Mouse (Mus musculus) embryo, embryonic 11 days (tissue): Measurements from ENCODE around the gene Adat1.

Source experiments
- DNase-seq: peaks from one replicate; pipeline ENCODE4 v3.0.0-alpha.2; 2015

The Adat1 gene

DNA sequence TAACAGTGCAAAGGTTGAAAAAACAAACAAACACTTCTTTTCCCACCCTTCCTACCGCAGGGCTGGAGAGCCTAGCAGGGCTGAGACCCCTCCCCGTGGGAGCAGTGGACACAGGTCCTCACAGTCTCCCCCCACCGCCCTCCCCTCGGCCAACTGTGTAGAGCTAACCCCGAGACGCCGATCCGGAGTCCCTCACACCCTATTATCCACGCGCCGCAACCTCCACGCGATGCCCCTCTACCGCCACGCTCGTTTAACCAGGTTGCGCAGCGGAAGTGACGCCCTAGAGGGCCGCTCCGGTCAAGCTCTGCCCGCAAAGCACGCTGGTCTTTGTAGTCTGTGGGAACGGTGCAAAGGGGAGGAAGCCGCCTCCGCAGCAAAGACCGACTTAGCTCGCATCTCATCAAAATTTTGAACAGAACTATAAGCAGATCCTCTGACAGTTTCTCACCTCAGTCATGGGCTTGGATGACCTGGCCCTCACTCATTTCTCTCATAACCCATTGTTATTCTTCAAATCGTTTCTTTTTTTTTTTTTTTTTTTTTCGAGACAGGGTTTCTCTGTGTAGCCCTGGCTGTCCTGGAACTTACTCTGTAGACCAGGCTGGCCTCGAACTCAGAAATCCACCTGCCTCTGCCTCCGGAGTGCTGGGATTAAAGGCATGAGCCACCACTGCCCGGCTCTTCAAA lies at the start of gene Adat1:
TSS of gene Adat1 (minus strand) at position 290 of the 690 bp plus-strand sequence.
- DNase-seq: peak; percentile 96

DNA sequence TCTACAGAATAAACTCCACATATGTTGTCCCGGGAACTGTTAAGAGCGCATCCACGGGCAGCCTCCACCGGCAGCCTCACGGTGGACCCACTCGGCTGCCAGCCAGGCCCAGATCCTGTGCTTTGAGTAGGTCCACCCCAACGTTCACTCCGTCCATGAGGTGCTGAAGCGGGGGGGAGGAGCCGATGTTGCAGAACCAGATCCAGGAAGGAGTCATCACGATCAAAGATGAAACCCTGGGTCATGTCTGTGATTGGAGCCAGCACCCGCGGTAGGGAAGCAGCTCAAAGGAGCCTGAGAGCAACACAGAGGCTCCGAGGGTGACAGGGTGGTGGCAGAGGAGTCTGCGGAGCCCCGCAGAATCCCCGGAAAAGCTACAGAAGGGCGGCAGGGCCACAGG lies 45.4 kb upstream of the Adat1 start:
- DNase-seq: no peak

DNA sequence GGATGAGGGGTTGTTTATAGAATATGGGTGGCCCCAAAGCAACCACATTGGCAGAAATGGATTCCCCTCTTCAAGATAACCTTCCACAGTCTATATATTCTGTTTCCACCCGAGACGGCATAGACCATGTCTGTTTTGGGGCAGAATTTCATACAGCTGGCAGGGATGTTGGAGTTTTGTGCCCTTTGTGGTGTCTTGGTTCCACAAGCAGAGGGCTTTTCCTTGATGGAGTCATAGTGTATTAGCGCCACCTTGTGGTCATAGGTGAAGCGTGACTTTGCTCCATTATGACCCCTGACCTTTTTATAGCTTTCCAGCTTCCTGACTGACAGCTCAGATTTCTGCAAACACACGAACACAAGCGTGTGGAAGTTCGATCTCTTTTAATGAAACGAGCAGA lies 42.5 kb upstream of the Adat1 start:
- DNase-seq: peak; percentile 86

DNA sequence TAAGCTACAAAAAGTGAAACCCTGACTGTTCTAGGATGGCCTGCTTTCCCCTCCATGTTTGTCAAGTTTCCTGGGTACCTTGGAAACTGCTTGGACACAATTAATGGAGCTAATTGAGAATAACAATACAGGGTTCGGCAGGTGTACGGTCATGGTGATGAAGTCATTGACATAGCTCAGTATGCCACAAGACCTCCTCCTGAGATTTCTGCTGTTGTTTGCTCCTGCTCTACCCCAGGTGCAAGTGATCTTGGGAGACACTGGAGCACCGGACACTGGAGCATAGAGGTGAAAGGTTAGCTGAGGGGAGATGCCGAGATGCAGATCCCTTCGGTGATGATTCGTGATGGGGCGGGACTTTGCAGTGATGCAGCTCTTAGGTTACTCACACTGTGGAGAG lies 41.0 kb upstream of the Adat1 start:
- DNase-seq: no peak

DNA sequence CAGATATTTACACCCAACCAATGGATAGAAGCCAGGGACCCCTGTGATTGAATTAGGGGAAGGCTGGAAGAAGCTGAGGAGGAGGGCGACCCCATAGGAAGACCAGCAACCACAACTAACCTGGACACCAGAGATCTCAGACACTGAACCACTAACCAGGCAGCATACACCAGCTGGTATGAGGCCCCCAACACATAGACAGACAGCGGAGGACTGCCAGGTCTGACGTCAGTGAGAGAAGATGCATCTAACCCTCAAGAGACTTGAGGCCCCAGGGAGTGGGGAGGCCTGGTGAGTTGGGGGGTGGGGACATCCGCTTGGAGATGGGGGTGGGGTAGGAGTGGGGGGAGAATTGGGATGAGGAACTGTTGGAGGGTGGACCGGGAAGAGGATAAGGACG lies 38.6 kb upstream of the Adat1 start:
- DNase-seq: no peak

DNA sequence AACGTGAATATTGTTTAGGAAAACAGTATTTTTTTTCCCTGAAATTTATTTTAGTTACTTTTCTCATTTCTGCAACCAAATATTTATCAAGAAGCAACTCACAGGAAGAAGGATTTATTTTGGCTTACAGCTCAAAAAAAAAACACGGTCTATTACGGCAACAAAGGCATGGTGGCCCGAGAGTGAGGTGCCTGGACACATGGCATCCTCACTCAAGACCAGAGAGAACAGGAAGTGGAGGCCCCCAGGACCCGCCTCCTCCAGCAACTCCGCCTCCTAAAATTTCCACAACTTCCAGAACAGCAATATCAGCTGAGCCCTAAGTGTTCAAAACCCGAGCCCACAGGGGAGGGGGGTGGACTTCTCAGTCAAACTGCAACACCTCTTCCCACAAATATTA lies 37.4 kb upstream of the Adat1 start:
- DNase-seq: no peak

DNA sequence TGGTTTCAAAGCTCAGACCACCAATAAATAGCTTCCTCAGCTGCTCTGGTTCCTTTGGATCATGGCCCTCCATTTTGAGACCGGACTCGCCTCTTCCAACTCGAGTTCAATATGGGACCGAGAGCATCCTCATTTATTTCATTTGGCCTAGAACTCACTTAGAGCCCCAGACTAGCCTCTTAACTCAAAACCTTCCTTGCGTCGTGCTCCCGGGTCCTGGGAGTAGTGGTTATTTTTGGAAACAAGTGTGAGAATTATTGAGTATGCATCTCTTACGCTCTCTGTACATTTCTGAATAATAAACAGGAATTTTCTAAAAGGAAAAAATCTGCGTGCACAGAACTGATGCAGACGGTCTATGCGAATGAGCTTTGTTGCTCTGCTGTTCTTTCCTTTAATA lies 22.8 kb upstream of the Adat1 start, which contains the start of gene Gm6793:
TSS of gene Gm6793 (minus strand) at position 101 of the 400 bp plus-strand sequence.
- DNase-seq: no peak

DNA sequence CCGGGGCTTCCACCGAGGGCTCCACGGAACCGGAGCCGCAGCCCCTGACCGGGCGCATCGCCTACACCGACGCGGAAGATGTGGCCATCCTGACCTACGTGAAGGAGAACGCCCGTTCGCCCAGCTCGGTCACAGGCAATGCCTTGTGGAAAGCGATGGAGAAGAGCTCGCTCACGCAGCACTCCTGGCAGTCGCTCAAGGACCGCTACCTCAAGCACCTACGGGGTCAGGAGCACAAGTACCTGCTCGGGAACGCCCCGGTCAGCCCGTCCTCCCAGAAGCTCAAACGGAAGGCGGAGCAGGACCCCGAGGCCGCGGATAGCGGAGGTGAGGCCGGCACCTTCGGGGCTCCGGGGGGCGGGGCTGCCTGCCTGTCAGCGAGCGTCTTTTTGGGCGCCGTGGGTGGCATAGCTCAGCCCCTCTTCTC lies 19.7 kb upstream of the Adat1 start:
- peak; percentile 53 for DNase-seq

DNA sequence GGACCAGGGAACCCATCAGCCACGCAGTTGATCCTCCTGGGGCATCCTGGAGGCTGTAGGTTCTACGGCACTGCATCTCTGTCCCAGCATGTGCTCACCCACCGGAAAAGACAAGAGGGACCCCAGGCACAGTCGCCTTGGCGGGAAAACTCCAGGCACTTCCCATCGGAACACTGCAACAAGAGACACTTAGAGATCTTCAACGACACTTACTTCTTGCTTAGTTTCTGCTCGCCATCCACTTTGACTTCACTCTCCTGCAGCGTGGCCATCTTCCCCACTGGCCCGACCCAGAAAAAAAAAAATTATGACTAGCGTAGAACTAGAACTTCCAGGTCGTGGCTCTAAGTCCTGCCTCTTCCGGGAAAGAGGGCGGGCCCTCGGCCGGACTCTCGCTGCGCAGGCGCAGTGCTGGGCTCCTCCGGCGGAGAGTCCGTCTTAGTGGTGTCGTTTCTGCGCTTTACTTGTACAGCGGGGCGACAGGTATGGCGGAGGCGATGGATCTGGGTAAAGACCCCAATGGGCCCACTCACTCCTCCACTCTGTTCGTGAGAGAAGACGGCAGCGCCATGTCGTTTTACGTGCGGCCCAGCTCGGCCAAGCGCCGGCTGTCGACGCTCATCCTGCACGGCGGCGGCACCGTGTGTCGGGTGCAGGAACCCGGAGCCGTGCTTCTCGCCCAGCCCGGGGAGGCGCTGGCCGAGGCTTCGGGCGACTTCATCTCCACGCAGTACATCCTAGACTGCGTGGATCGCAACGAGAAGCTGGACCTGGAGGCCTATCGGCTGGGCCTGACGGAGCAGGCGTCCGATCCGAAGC lies 19.1 kb upstream of the Adat1 start, which contains the start of the genes Kars and Terf2ip:
TSS of gene Kars (minus strand) at position 327 of the 819 bp plus-strand sequence.
TSS of gene Terf2ip (plus strand) at position 402 of the 819 bp plus-strand sequence.
- peak; percentile 96 for DNase-seq

DNA sequence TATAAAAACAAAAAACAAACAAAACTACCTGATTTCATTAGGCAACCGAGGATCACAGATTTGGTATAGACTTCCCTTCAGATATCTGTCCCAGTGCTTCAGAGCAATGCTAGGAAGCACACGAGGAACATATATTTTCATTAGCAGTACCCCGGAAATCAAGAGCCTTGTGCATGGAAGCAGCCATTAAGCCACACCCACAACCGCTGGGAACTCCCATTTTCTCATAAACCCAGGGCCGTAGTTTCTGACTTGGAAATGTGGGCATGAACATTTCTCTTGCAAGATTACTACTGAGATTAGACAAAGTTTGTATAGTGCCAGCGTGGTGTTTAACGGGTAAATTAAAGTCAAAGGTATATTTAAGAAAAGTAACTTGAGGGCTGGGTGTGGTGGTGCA lies 17.5 kb upstream of the Adat1 start:
- DNase-seq: no peak

DNA sequence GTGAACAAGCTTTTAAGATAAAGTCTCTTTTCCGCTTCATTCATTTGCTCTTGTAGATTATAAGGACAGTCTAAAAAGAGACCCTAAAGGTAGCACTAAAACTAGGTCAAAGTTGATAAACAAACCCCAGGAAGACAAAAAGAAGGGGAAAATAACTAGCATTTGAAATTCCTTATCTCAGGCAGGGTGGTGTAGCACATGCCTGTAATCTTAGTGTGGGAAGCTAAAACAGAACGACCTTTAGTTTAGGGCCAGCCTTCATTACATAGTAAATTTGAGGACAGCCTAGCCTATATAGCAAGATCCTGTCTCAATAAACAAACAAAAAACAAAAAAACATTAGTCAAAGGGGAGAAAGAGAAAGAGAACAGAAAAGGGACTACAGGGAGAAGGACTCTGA lies 15.6 kb upstream of the Adat1 start:
- no peak for DNase-seq

DNA sequence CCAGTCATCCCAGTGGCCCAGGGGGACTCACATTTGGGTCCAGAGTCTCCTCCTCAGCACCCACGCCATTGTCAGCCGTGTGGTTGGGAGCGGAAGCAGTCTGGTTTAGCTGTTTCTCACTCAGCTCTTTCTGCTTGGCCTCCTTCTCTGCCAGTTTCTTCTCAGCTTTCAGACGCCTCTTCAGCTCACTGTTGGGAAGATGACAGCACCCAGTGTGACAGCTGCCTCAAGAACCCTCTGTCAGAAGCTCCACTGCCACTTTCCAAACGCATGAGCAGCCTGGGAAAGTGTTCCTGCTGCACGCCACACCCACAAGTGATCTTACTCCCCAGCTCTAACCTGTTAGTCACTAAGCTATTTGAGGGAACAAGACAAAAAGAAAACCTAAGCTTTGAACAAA lies 13.5 kb upstream of the Adat1 start:
- DNase-seq: no peak

DNA sequence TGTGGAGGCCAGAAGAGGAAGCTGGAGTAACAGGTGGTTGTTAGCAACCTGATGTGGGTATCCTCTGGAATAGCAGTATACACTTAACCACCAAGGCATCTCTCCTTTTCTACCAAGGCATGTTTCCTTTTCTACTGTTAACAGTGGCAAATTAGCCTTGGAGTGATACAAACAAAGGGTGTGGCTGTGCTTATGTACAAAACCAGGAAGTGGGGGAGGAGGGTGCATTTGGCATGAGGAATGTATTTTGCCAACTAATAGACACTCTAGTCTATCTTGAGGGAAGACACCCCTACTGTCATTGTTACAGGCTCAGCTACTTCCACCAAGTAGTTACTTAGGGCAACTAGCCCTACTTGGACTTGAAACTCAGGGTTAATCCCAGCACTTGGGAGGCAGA lies 12.7 kb upstream of the Adat1 start:
- DNase-seq: no peak

DNA sequence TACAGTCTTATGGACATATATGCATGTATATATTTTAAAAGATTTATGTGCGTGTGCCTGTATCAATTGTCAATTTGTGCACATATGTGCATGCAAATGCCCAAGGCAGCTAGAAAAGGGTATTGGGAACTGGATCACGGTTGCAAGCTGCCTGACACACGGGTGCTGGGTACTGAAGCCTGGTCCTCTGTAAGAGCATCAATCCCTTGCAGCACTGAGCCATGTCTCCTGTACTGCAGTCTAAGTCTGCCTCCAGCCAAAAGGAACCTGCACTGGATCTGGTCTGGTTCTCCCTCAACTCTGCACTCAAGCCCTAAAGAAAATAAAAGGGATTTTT lies 569 bp upstream of the Adat1 start:
- no peak for DNase-seq

DNA sequence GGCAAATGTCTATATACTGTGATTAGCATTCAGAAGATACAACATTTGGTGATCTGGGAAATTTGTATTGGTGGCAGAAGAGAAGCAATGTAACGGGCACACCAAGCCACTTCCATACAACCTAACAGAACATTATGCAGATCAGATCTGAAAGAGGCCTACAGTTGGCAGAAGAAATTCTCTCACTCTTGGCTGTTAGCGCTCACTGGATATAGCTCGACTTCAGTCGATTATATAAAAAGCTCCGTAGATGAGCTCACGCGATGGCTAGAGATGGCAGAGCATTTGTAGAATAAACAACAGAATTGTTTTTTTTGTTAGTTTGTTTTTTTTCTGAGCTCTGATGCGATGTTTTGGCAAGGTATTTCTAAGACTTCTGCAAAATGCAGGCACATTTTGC lies 824 bp downstream of the Adat1 start:
- no peak for DNase-seq

DNA sequence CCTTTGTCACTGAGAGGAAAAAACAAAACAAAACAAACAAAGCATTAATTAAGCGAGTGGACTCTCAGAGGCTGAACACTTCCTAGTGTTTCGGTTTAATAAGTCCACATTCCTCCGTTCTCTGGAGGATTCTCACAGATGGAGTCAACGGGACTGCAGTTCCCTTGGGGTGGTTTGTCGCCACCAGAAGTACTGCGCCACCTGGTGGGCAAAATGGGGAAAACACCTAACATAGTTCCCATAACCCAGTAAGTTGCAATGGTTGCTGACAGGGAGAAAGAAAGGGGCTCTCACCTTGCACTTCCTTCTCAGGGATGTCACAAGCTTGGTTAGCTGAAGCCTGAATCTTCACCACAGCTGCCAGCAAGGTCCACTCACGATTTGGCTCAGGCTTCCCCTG lies 2.2 kb downstream of the Adat1 start:
- peak; percentile 85 for DNase-seq

DNA sequence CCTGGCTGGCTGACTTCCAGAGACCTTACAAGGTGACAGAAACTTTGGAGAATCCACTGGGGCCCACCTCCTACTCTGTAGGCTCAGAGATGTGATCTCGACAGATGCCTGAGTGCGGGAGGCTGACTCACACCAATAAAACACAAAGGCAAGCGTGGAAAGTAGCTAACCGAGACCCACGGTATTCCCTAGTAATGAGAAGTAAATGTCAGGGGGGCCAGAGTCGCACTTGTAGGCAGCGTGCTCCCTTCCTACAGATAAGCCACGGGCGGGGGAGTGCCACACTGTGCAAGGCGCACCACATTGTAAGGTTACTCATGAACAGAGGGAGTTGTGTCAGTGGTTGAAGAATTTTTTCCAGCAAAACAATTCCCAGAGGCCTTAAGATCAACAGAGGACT lies 7.6 kb downstream of the Adat1 start:
- DNase-seq: no peak

DNA sequence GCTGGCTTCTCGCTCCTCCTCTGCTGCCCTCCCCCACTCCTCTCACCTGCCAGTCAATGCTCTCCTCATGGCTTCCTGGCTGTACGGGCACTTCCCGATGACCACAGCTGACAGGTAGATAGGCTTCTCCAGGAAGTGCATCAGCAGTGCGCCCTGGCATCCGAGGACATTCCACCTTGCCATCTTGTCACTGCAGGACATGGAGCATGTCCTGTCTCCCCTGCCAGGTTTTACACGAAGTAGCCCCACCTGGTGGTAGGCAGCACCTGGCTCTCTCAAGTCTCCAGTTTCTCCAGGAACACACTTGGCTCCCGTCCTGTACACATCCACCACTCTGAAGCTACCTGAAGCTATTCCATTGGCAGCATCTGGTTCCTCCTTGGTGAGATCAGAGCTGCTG lies 10.0 kb downstream of the Adat1 start:
- no peak for DNase-seq

DNA sequence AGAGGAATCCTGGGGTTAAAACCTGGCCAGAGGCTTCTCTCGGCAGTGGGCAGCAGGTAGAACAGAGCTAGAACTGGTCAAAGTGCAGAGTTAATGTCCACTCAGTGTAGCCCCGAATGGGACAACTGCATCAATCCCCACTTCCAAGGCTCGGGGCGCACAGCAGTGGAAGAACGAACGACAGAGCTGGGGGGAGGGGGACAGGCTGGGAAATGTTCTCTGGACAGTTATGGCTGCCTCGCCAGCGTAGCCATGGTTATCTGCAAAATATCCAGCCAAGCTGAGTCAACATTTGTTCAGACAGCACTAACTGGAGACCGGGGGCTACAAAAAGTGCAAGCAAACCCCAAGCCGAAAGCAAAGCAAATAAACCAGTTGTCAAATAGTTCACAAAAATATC lies 14.0 kb downstream of the Adat1 start:
- DNase-seq: no peak

DNA sequence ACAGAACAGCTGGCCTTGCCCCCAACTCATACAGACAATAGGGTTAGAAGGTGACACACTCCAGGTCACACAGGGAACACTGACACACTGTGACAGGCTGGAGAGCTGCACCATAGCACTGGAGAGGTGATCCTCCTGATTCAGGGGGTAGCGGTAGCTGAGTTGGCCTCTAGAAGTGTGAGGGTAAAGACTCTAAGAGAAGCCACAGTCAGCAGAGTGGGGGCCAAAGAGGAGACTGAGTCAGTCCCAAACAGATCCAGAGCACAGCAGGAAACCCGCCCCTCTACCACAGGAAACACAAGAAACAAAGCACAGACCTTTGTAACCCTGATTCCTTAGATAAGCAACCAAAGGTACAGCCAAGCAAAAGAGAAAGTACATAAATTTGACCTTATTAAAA lies 15.8 kb downstream of the Adat1 start:
- DNase-seq: no peak

DNA sequence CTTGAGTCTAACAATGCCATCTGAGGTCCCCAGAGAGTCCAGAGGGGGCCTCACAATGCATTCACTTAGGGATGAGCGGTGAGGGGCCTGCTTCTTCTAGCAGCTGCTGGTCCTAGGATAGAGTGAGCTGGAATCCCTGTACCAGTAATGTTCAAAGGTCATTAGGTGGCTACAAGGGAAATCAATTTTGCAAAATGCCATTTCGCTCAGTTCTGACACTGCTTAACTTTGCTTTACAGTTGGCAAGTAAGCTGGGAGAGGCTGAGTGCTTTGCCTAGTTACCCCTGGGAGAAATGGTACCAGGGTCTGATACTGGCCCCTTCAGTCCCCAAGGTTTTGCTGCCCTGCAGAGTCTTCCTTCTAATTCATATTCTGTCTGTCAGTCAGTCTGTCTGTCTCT lies 16.4 kb downstream of the Adat1 start:
- DNase-seq: no peak

DNA sequence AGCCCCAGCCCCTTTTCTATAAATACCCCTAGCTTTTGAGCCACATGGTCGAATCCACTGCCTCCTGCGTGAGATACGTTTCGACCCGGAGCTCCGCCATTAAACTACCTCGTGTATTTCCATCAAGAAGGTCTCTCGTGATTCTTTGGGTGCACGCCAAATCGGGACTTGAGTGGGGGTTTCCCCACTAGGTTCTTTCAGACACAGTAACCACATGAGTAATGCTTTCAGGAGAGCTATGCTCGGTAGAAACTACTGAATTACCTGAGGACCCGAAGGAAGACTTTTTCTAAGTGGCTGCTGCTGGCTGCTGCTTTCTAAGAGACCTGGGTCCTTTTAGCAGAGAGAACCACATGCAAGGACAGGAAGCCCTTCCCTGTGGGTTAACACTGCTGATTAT lies 18.0 kb downstream of the Adat1 start:
- DNase-seq: no peak

DNA sequence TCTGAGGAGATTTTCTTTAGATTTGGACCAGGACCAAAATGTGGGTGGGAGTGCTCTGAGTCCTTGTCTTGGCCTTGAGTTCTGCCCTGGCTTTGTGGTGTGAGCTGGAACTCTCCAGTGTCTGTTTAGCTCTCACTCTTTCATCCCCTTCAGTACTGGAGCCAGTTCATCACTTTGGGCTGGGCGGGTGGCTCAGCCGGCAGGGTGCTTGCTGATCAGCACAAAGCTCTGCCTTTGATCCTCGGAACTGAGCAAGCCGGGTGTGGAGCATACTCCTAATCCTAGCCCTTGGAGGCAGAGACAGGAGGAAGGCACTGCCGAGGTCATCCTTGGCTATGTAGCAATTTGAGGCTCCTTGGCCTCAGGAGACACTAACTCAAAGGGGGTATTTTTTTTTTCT lies 23.1 kb downstream of the Adat1 start:
- DNase-seq: no peak

DNA sequence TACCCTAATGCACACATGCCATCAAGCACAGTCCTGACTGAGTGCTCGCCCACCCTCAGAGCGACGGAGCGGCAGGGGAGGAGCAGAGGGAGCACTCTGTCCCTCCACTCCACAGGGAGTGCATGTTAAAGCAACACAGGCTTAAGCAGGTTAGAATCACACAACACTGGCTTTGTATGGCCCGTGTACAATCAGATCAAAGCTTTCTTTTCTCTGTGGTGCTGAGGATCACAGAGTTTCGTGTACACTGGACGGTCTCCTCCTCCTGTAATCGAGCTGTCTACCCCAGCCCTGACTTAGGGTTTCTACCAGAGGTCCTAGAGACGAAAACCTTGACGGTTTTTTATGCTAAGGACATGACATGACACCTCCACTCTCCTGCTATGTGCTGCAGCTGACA lies 23.6 kb downstream of the Adat1 start:
- no peak for DNase-seq
